Mouse (Mus musculus): ENCODE measurements around the gene Trpc4ap.
A peak's percentile ranks its signal among the peaks of the same experiment; 100 is the strongest.

The Trpc4ap gene

DNA sequence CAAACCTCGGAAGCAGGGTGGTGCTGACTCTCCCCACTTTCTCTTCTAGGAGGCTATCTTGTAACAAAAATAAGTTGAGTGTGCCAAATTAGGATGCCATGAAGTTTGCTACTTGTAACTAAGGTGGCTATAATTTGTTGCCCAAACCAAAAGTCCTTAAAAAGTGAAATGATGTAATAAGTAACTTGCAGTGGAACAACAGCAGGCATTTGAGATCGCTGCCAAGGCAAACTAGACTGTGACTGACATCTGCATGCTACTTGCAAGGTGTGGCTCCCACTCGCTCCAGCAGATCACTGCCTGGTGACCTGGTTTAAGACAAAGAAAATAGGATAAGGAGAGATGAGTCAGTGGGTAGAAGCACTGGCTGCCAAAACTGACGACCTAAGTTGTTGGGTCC lies 952 bp upstream of the Trpc4ap start:
- no peak for DNase-seq (ENCODE audit: low spot score in 2 of 2)

DNA sequence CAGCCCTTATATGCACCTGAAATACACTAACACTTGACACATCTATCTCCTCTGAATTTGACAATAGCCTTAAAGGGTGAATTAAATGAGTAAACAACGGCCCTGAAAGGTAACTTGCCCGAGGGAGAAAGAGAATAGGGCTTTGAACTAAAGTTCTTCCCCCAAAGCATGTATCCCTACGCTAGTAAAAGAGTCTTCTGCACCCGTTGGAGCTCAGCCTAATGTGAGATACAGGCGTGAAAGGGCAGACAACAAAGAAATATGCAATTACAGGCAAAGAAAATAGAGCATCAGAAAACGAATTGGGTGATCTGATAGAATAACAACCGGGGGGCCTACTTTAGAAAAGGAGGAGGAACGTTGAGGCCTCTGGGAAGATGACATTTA lies 855 bp downstream of the Trpc4ap start:
- no peak for DNase-seq (ENCODE audit: low spot score in 2 of 2)

- DNase-seq (ENCODE audit: low spot score in 2 of 2) = no peak
Measured at GRCm38 (mm10) chr2:155689211-155689610, 3.0 kb downstream of the Trpc4ap start.

GRCm38 (mm10) chr2:155687746-155688145 lies 4.4 kb downstream of the Trpc4ap start:
- DNase-seq (ENCODE audit: low spot score in 2 of 2) = no peak

DNA sequence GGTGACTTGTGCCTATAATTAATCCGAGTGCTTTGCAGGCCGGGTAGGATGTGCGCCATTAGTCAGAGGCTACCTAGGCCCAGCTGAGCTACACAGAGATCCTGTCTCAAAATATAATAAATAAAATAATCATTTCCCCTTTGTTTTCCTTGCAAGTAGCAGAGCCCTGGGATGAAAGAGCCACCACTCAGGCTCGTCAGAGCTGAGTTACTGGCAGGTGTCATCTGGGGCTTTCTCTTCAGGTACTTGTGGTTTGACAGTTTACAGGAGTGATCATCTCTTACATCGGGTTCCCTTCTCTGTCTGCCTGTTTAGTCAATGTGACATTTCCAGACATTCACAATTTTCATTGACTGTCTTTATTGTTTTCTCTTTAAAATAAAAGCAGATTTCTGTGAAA lies 5.6 kb downstream of the Trpc4ap start:
- no peak for DNase-seq (ENCODE audit: low spot score in 2 of 2)

DNA sequence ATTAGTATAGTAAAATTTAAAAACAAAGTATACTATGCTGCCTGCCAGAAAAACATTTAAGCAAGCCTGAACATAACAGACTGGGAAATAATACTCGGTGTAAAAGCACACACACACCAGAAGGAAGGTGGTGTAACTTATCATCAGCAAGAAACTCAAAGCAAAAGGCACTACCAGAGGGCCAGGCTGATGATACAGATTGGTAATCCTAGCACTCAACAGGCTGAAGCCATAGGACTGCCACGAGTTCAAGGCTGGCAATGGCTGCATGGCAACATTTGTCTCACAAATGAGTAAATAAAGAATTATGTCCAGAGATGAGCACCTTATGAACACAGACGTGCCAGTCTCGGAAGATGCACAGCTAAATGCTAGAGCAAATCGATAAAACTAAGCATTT lies 8.4 kb downstream of the Trpc4ap start:
- no peak for DNase-seq (ENCODE audit: low spot score in 2 of 2)

- no peak for DNase-seq (ENCODE audit: low spot score in 2 of 2)
Measured at GRCm38 (mm10) chr2:155683137-155683536, 9.0 kb downstream of the Trpc4ap start.

DNA sequence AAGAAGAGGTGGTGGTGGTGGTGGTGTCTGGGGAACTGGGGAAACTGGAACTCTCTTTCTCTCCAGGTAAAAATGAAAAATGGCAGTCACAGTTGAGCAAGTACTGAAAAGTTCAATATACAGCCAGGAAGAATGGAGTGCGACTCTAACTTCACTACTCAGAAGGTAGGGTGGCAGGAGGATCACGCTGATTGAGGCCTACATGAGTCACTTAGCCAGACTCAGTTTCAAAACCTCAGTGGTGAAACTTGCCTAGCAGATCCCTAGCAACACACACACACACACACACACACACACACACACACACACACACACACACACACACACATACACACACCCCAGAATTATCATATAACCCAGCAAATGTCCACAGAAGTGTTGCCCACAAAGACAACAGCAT lies 10.3 kb downstream of the Trpc4ap start:
- no peak for DNase-seq (ENCODE audit: low spot score in 2 of 2)

GRCm38 (mm10) chr2:155681194-155681593 lies 11.0 kb downstream of the Trpc4ap start:
- no peak for DNase-seq (ENCODE audit: low spot score in 2 of 2)

DNA sequence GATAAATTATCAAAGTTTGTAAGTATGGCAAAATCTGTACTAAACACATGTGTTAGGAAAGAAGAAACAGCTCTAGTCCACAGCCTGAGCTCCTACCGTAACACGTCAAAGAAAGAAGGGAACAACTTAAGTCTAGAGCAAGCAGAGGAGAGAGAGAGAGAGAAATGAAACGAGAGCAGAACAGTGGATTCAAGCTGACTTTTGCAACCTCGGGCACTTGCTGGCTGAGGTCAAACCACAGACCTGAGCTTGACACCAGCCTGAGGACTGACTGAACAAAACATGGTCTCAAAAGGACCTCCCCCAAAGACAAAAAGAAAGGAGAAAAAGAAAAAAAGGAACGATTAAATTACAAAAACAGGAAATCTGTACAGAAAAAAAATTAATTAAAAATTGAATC lies 11.6 kb downstream of the Trpc4ap start:
- no peak for DNase-seq (ENCODE audit: low spot score in 2 of 2)

DNA sequence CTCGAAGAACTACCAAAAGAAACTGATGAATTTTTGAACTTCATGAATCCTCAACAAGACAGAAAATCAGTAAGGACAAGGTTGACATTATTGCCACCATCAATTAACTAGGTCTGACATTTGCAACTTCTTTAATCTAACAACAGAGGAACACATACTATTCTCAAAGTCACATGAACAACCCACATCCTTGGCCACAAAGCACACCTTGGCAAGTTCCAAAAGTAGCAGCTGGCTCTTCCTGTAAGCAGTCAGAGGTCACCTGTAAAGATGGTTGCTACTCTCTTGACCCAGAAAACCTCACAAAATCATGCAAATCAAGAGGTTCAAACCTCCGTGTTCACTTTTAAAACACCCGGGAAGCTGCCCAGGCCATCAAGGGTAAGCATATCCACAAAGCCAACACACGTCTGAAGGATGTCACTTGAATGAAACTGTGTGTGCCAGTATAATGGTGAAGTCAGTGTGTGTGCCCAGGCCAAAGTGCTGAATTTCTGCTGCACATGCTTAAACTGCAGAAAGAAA lies 12.5 kb downstream of the Trpc4ap start:
- DNase-seq (ENCODE audit: low spot score in 2 of 2) = no peak

- DNase-seq (ENCODE audit: low spot score in 2 of 2) = no peak
Measured at GRCm38 (mm10) chr2:155675118-155675517, 17.1 kb downstream of the Trpc4ap start.

DNA sequence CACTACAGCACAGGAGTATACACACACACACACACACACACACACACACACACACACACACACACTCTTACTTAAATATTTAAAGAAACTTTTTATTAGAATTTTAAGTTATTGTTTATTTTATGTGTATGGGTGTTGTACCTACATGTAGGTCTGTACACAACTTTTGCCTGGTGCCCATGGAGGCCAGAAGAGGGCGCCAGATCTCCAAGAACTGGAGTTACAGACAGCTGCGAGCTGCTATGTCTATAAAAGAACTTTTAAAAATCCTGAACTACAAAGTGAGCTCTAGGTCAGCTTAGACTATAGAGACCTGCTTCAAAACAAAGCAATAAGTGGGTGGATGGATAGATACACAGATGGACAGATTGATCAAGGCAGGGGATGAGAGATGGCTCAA lies 18.6 kb downstream of the Trpc4ap start:
- peak in 1 of 2 experiments; percentile 46 for DNase-seq (ENCODE audit: low spot score in 2 of 2)

GRCm38 (mm10) chr2:155671236-155671635 lies 20.9 kb downstream of the Trpc4ap start:
- no peak for DNase-seq (ENCODE audit: low spot score in 2 of 2)

GRCm38 (mm10) chr2:155668461-155668860 lies 23.7 kb downstream of the Trpc4ap start:
- no peak for DNase-seq (ENCODE audit: low spot score in 2 of 2)

GRCm38 (mm10) chr2:155667881-155668280 lies 24.3 kb downstream of the Trpc4ap start:
- DNase-seq (ENCODE audit: low spot score in 2 of 2) = no peak

- no peak for DNase-seq (ENCODE audit: low spot score in 2 of 2)
Measured at GRCm38 (mm10) chr2:155663910-155664460, 28.2 kb downstream of the Trpc4ap start.

DNA sequence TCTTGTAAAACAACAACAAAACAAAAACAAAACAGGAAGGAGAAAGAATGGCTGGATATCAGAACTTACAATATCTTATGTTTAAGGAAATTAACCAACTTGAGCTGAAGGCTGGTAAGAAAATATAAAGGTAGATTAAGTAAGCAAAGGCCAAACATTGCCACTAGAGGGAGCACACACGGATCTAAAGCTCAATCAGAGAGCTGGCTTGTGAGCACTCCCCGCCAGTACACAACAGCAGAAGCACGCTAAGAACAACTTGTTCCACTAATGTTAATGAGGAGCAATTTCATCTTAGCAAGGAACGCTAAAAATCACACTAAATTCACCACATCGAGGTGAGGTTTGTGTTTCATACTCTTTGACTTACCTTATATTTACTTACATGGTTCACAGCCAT lies 29.1 kb downstream of the Trpc4ap start:
- peak in 1 of 2 experiments; percentile 72 for DNase-seq (ENCODE audit: low spot score in 2 of 2)

- DNase-seq (ENCODE audit: low spot score in 2 of 2) = no peak
Measured at GRCm38 (mm10) chr2:155662390-155662789, 29.8 kb downstream of the Trpc4ap start.

DNA sequence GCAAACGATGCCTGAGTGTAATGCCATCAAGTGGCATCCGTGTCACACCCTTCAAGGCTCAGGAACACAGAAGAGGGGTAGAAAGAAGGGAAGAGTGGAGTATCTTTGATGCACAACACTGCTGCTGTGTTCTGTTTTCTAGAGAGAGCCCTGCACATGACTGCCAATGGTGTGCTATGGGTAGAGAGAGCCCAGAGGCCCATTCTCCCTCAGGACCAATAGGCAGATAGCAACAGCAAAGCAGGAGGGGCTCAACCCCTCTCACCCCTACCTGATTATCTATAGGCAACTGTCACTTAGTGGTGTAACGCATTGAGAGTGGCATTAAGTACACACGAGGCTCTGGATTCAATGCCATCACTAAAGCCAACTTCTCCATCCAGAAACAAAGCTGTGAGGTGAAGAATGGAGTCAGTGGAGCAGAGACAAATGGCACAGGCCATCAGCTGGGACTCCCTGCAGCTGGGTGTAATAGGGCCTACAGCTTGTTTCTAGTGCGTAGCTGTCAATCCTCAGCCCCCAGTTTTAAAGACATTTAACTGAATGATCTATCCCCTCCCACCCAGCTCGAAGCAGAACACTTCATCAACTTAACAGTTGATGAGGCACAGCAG lies 36.3 kb downstream of the Trpc4ap start:
- DNase-seq (ENCODE audit: low spot score in 2 of 2) = no peak

GRCm38 (mm10) chr2:155652618-155653017 lies 39.6 kb downstream of the Trpc4ap start:
- no peak for DNase-seq (ENCODE audit: low spot score in 2 of 2)

- DNase-seq (ENCODE audit: low spot score in 2 of 2) = no peak
Measured at GRCm38 (mm10) chr2:155645746-155646145, 46.4 kb downstream of the Trpc4ap start.

GRCm38 (mm10) chr2:155641540-155642472 lies 50.4 kb downstream of the Trpc4ap start:
- peak in 1 of 2 experiments; percentile 41 for DNase-seq (ENCODE audit: low spot score in 2 of 2)

Measured in frontal cortex, postnatal 36 days (tissue).